Mouse (Mus musculus): ENCODE results near the gene Usp11.

GRCm38 (mm10) chrX:20691566-20691965 is 12.1 kb upstream of the Usp11 start:
- TF ChIP-seq HCFC1 (IDR thresholded peaks at IDR 0.05; ENCODE audit: borderline replicate concordance, insufficient read depth, low read length) (no peak), CHD2 (IDR thresholded peaks at IDR 0.05; ENCODE audit: low read depth, low read length) (no peak), ZNF384 (IDR thresholded peaks at IDR 0.05; ENCODE audit: low read depth, low read length) (no peak), ZC3H11A (IDR thresholded peaks at IDR 0.05; ENCODE audit: borderline replicate concordance, low read depth, low read length) (no peak), MAFK (IDR thresholded peaks at IDR 0.05; ENCODE audit: insufficient read depth, low read depth, low read length) (no peak)

Data from ES-E14 (cell line).